Mouse (Mus musculus): ENCODE data around the gene Oprd1.

DNA sequence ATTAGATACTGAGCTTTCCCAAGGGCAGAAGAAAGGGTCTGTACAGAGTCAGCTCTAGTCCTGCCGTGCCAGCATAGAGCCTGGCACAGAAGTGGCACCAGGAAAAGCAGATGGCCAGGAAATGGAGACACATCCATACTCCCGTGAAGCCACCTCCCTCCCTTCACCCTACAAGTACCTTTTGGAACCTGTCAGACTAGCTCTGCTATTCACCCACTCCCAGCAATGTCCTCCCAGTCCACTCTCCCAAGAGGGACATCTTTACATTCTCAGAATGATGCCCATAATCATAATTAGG lies 76.4 kb downstream of the Oprd1 start:
- no peak for TF ChIP-seq POLR2A (IDR thresholded peaks at IDR 0.05; ENCODE audit: insufficient read depth, low read depth, low read length)
- TF ChIP-seq CTCF (IDR thresholded peaks at IDR 0.05; ENCODE audit: insufficient read depth, low read depth, low read length), result no peak
